Mouse (Mus musculus): Measurements from ENCODE around the gene Lyve1. TPM values are rescaled to one million over a fixed set of nuclear protein-coding genes. Genes with fewer than 3 reads are reported as not detected.
A peak's percentile ranks its signal among the peaks of the same experiment; 100 is the strongest.
"Not testable (repeated sequence)": the region's sequence is repeated elsewhere in the genome, so short reads cannot be mapped to it uniquely, and the experiment has no call there.

Gene Lyve1
- total and polyA plus RNA-seq, 3 experiments, result 17.4 to 31.0 (median 28.0) TPM

- Histone ChIP-seq H3K27ac (no peak overlapping the region), H3K27me3 (ENCODE audit: control insufficient read depth, insufficient read depth, low read length) (no peaks in the 10 kb centered on the region), H3K4me3 (no peak overlapping the region), H3K36me3 (ENCODE audit: control insufficient read depth, insufficient read depth, low read length) (no peaks in the 10 kb centered on the region), H3K79me2 (replicated peaks; ENCODE audit: control insufficient read depth, insufficient read depth, low read length) (no peaks in the 10 kb centered on the region), H3K9ac (ENCODE audit: low read depth, low read length) (no peak overlapping the region), H3K4me1 (ENCODE audit: control insufficient read depth, insufficient read depth, low read length) (0 out of 2 replicates have a peak, but pooled peaks cover under 1% of the 10 kb centered on the region)
- no peak for DNase-seq
- WGBS, result 92% methylated on average over 7 of the region's 7 CpGs
- intact Hi-C loops (cut with DNase I), result no loop called here
- TF ChIP-seq CTCF (IDR thresholded peaks at IDR 0.05) (no peak), EP300 (IDR thresholded peaks at IDR 0.05; ENCODE audit: insufficient read depth, low read depth, low read length) (no peak), POLR2A (IDR thresholded peaks at IDR 0.05; ENCODE audit: insufficient read depth, low read depth, low read length) (no peak)
Observed at GRCm38 (mm10) chr7:110896453-110896852, 33.4 kb upstream of the Lyve1 start.

- H3K4me1 ChIP-seq (ENCODE audit: control insufficient read depth, insufficient read depth, low read length); H3K79me2 ChIP-seq (replicated peaks; ENCODE audit: control insufficient read depth, insufficient read depth, low read length); intact Hi-C loops (cut with DNase I); H3K36me3 ChIP-seq (ENCODE audit: control insufficient read depth, insufficient read depth, low read length); H3K9ac ChIP-seq (ENCODE audit: low read depth, low read length); DNase-seq; H3K27ac ChIP-seq; H3K4me3 ChIP-seq; H3K27me3 ChIP-seq (ENCODE audit: control insufficient read depth, insufficient read depth, low read length): not testable (repeated sequence)
- 87% methylated on average over 10 of the region's 10 CpGs for WGBS
Observed at GRCm38 (mm10) chr7:110895772-110896171, 32.7 kb upstream of the Lyve1 start.

GRCm38 (mm10) chr7:110894673-110895072, 31.6 kb upstream of the Lyve1 start:
- no peaks in the 10 kb centered on the region for H3K27me3 ChIP-seq (ENCODE audit: control insufficient read depth, insufficient read depth, low read length)
- intact Hi-C loops (cut with DNase I), result no loop called here
- 91% methylated on average over 9 of the region's 9 CpGs for WGBS

GRCm38 (mm10) chr7:110893943-110894610, 31.0 kb upstream of the Lyve1 start:
- Histone ChIP-seq H3K4me3 (no peak overlapping the region), H3K9ac (ENCODE audit: low read depth, low read length) (no peak overlapping the region), H3K27ac (peak overlapping the region; percentile 9), H3K79me2 (replicated peaks; ENCODE audit: control insufficient read depth, insufficient read depth, low read length) (no peaks in the 10 kb centered on the region), H3K4me1 (ENCODE audit: control insufficient read depth, insufficient read depth, low read length) (peaks cover 2% of the 10 kb centered on the region; the same call in 1 of the 2 replicates), H3K36me3 (ENCODE audit: control insufficient read depth, insufficient read depth, low read length) (no peaks in the 10 kb centered on the region), H3K27me3 (ENCODE audit: control insufficient read depth, insufficient read depth, low read length) (no peaks in the 10 kb centered on the region)
- WGBS, result 34% methylated on average over 10 of the region's 10 CpGs
- DNase-seq, result peak in 1 of 2 experiments; percentile 39
- intact Hi-C loops (cut with DNase I), result no loop called here
- TF ChIP-seq CTCF (IDR thresholded peaks at IDR 0.05), result no peak
- TF ChIP-seq EP300 (IDR thresholded peaks at IDR 0.05; ENCODE audit: insufficient read depth, low read depth, low read length), result no peak
- no peak for TF ChIP-seq POLR2A (IDR thresholded peaks at IDR 0.05; ENCODE audit: insufficient read depth, low read depth, low read length)

More at GRCm38 (mm10) chr7:110894673-110895072, 31.6 kb upstream of the Lyve1 start:
- H3K4me3 ChIP-seq, result no peak overlapping the region
- H3K9ac ChIP-seq (ENCODE audit: low read depth, low read length), result no peak overlapping the region
- no peak overlapping the region for H3K27ac ChIP-seq
- TF ChIP-seq EP300 (IDR thresholded peaks at IDR 0.05; ENCODE audit: insufficient read depth, low read depth, low read length), result no peak
- no peak for TF ChIP-seq CTCF (IDR thresholded peaks at IDR 0.05)
- no peak for TF ChIP-seq POLR2A (IDR thresholded peaks at IDR 0.05; ENCODE audit: insufficient read depth, low read depth, low read length)
- peaks cover 2% of the 10 kb centered on the region; the same call in 1 of the 2 replicates for H3K4me1 ChIP-seq (ENCODE audit: control insufficient read depth, insufficient read depth, low read length)
- DNase-seq, result no peak
- H3K36me3 ChIP-seq (ENCODE audit: control insufficient read depth, insufficient read depth, low read length), result no peaks in the 10 kb centered on the region
- no peaks in the 10 kb centered on the region for H3K79me2 ChIP-seq (replicated peaks; ENCODE audit: control insufficient read depth, insufficient read depth, low read length)

- no peaks in the 10 kb centered on the region for H3K27me3 ChIP-seq (ENCODE audit: control insufficient read depth, insufficient read depth, low read length)
- H3K27ac ChIP-seq, result peak overlapping the region; percentile 53
- WGBS, result 39% methylated on average over 9 of the region's 9 CpGs
- peaks cover 2% of the 10 kb centered on the region; the same call in 1 of the 2 replicates for H3K4me1 ChIP-seq (ENCODE audit: control insufficient read depth, insufficient read depth, low read length)
- no peak for TF ChIP-seq EP300 (IDR thresholded peaks at IDR 0.05; ENCODE audit: insufficient read depth, low read depth, low read length)
- intact Hi-C loops (cut with DNase I), result no loop called here
- no peaks in the 10 kb centered on the region for H3K79me2 ChIP-seq (replicated peaks; ENCODE audit: control insufficient read depth, insufficient read depth, low read length)
- no peak overlapping the region for H3K4me3 ChIP-seq
- DNase-seq, result peak; percentile 66 to 80
- no peak overlapping the region for H3K9ac ChIP-seq (ENCODE audit: low read depth, low read length)
- H3K36me3 ChIP-seq (ENCODE audit: control insufficient read depth, insufficient read depth, low read length), result no peaks in the 10 kb centered on the region
Observed at GRCm38 (mm10) chr7:110891501-110891986, 28.5 kb upstream of the Lyve1 start.

GRCm38 (mm10) chr7:110881746-110882333, 18.8 kb upstream of the Lyve1 start:
- Histone ChIP-seq H3K27me3 (ENCODE audit: control insufficient read depth, insufficient read depth, low read length) (no peaks in the 10 kb centered on the region), H3K36me3 (ENCODE audit: control insufficient read depth, insufficient read depth, low read length) (no peaks in the 10 kb centered on the region), H3K4me1 (ENCODE audit: control insufficient read depth, insufficient read depth, low read length) (no peaks in the 10 kb centered on the region), H3K4me3 (no peak overlapping the region), H3K9ac (ENCODE audit: low read depth, low read length) (no peak overlapping the region), H3K27ac (no peak overlapping the region), H3K79me2 (replicated peaks; ENCODE audit: control insufficient read depth, insufficient read depth, low read length) (no peaks in the 10 kb centered on the region)
- no peak for TF ChIP-seq POLR2A (IDR thresholded peaks at IDR 0.05; ENCODE audit: insufficient read depth, low read depth, low read length)
- TF ChIP-seq EP300 (IDR thresholded peaks at IDR 0.05; ENCODE audit: insufficient read depth, low read depth, low read length), result no peak
- TF ChIP-seq CTCF (IDR thresholded peaks at IDR 0.05), result no peak
- WGBS, result 62% methylated on average over 2 of the region's 2 CpGs
- DNase-seq, result no peak
- intact Hi-C loops (cut with DNase I), result loop anchor here (5.0 kb wide), 1 partner anchor 45 kb away; no protein-coding TSS in a partner anchor
